Mouse (Mus musculus) heart, embryonic 13.5 days (tissue): ENCODE results near the gene Sall4. TPM values are rescaled to one million over a fixed set of nuclear protein-coding genes. Genes with fewer than 3 reads are reported as not detected.
"Not testable (repeated sequence)": the region's sequence is repeated elsewhere in the genome, so short reads cannot be mapped to it uniquely, and the experiment has no call there.

Experiments
- ATAC-seq: fragments of 200-750 bp; cut with Nextera tagmentation; 2 replicates; pipeline ENCODE4 v1.8.0; 2017; ENCODE audit warnings: moderate TSS enrichment; ENCODE audit not compliant: insufficient number of reproducible peaks, low FRiP score, low TSS enrichment; ENCODE audit errors: extremely low read depth
- H3K27ac ChIP-seq: fragments of 300-500 bp; sonication (generic); replicated peaks from 2 replicates; pipeline ENCODE4 v1.5.1; 2015; ENCODE audit warnings: moderate library complexity, mild to moderate bottlenecking, inconsistent platforms
- H3K27me3 ChIP-seq: fragments of 300-500 bp; sonication (generic); replicated peaks from 2 replicates; pipeline ENCODE4 v1.6.1; 2015; ENCODE audit warnings: mild to moderate bottlenecking, inconsistent platforms
- H3K36me3 ChIP-seq: fragments of 300-500 bp; sonication (generic); 2 replicates; pipeline ENCODE4 v1.6.1; 2015; ENCODE audit warnings: mild to moderate bottlenecking, inconsistent platforms
- H3K4me1 ChIP-seq: fragments of 300-500 bp; sonication (generic); 2 replicates; pipeline ENCODE4 v1.6.1; 2015; ENCODE audit warnings: inconsistent platforms
- H3K4me2 ChIP-seq: fragments of 300-500 bp; sonication (generic); 2 replicates; pipeline ENCODE4 v1.6.1; 2015; ENCODE audit warnings: inconsistent platforms, mild to moderate bottlenecking, moderate library complexity
- H3K4me3 ChIP-seq: fragments of 300-500 bp; sonication (generic); 2 replicates; pipeline ENCODE4 v1.5.1; 2015; ENCODE audit warnings: moderate library complexity, mild to moderate bottlenecking, inconsistent platforms
- H3K9ac ChIP-seq: fragments of 300-500 bp; sonication (generic); 2 replicates; pipeline ENCODE4 v1.6.1; 2015; ENCODE audit warnings: inconsistent platforms, mild to moderate bottlenecking, moderate library complexity
- H3K9me3 ChIP-seq: fragments of 300-500 bp; sonication (generic); 2 replicates; pipeline ENCODE4 v1.6.1; 2016; ENCODE audit warnings: inconsistent platforms
- WGBS: fragments of 180-500 bp; shearing (Covaris S2); methylation state at CpG from one replicate; pipeline ENCODE4 v1.1.7; 2015; ENCODE audit warnings: mixed read lengths; 5-methylcytosine and 5-hydroxymethylcytosine counted together
- polyA plus RNA-seq: library from polyadenylated mRNA; unstranded; fragments of >200 nt; fragmentation: Nextera tagmentation; extraction: Ambion mirVana; gene quantifications from 2 replicates; pipeline ENCODE4 v1.2.1, GENCODE M21; 2015

Gene Sall4
- polyA plus RNA-seq, 1 experiment from 2014 or later = 1.1 TPM

- WGBS = 77% methylated on average over 3 of the region's 3 CpGs
- no peak overlapping the region for H3K27ac ChIP-seq
- no peak for ATAC-seq
These were observed 8.5 kb upstream of the Sall4 start for GRCm38 (mm10) chr2:168776238-168776637.

GRCm38 (mm10) chr2:168769259-168769658 is 1.5 kb upstream of the Sall4 start:
- no peak overlapping the region for H3K9ac ChIP-seq
- H3K27me3 ChIP-seq = peaks cover 61% of the 10 kb centered on the region
- WGBS = 62% methylated on average over 8 of the region's 8 CpGs
- H3K36me3 ChIP-seq = no peaks in the 10 kb centered on the region
- H3K27ac ChIP-seq = no peak overlapping the region
- ATAC-seq = no peak
- no peak overlapping the region for H3K4me3 ChIP-seq
- no peaks in the 10 kb centered on the region for H3K9me3 ChIP-seq
- peaks cover 22% of the 10 kb centered on the region for H3K4me1 ChIP-seq
- no peak overlapping the region for H3K4me2 ChIP-seq

More at GRCm38 (mm10) chr2:168776238-168776637, 8.5 kb upstream of the Sall4 start:
- H3K4me3 ChIP-seq = no peak overlapping the region
- H3K9me3 ChIP-seq = no peaks in the 10 kb centered on the region
- H3K4me2 ChIP-seq = no peak overlapping the region
- peaks cover 5% of the 10 kb centered on the region for H3K4me1 ChIP-seq
- no peak overlapping the region for H3K9ac ChIP-seq
- no peaks in the 10 kb centered on the region for H3K36me3 ChIP-seq
- peaks cover 7% of the 10 kb centered on the region; the same call in 1 of the 2 replicates for H3K27me3 ChIP-seq

- Histone ChIP-seq H3K27ac (peak overlapping the region; percentile 69), H3K4me3 (peak overlapping the region; percentile 69), H3K9ac (peak overlapping the region; percentile 84), H3K27me3 (peaks cover 86% of the 10 kb centered on the region), H3K36me3 (no peaks in the 10 kb centered on the region), H3K4me2 (peak overlapping the region; percentile 91), H3K4me1 (peaks cover 25% of the 10 kb centered on the region), H3K9me3 (no peaks in the 10 kb centered on the region)
- WGBS = under 1% methylated on average over 52 of the region's 52 CpGs
- 0 out of 2 replicates have a peak, but pooled peaks have one; percentile 47 for ATAC-seq
These were observed 993 bp downstream of the Sall4 start for GRCm38 (mm10) chr2:168766538-168767361.

- H3K4me1 ChIP-seq = peaks cover 25% of the 10 kb centered on the region
- peak overlapping the region; percentile 69 for H3K4me3 ChIP-seq
- H3K27ac ChIP-seq = peak overlapping the region; percentile 69
- peak overlapping the region; percentile 84 for H3K9ac ChIP-seq
- H3K27me3 ChIP-seq = peaks cover 90% of the 10 kb centered on the region
- no peaks in the 10 kb centered on the region for H3K9me3 ChIP-seq
- H3K4me2 ChIP-seq = peak overlapping the region; percentile 91
- no peak for ATAC-seq
- under 1% methylated on average over 65 of the region's 65 CpGs for WGBS
- H3K36me3 ChIP-seq = no peaks in the 10 kb centered on the region
These were observed 1.8 kb downstream of the Sall4 start for GRCm38 (mm10) chr2:168765696-168766537.

GRCm38 (mm10) chr2:168765065-168765681 is 2.6 kb downstream of the Sall4 start:
- Histone ChIP-seq H3K9ac (peak overlapping the region; percentile 84), H3K27ac (peak overlapping the region; percentile 69)
- WGBS = under 1% methylated on average over 32 of the region's 32 CpGs

GRCm38 (mm10) chr2:168764460-168764867 is 3.3 kb downstream of the Sall4 start:
- H3K4me2 ChIP-seq = peak overlapping the region; percentile 91
- H3K9ac ChIP-seq = no peak overlapping the region
- ATAC-seq = no peak
- no peaks in the 10 kb centered on the region for H3K9me3 ChIP-seq
- no peak overlapping the region for H3K27ac ChIP-seq
- peaks cover 80% of the 10 kb centered on the region for H3K27me3 ChIP-seq
- 25% methylated on average over 9 of the region's 9 CpGs for WGBS
- peaks cover 25% of the 10 kb centered on the region for H3K4me1 ChIP-seq
- no peaks in the 10 kb centered on the region for H3K36me3 ChIP-seq
- no peak overlapping the region for H3K4me3 ChIP-seq

More at GRCm38 (mm10) chr2:168765065-168765681, 2.6 kb downstream of the Sall4 start:
- Histone ChIP-seq H3K9me3 (no peaks in the 10 kb centered on the region), H3K27me3 (peaks cover 87% of the 10 kb centered on the region), H3K4me3 (peak overlapping the region; percentile 69), H3K36me3 (no peaks in the 10 kb centered on the region), H3K4me2 (peak overlapping the region; percentile 91), H3K4me1 (peaks cover 25% of the 10 kb centered on the region)
- peak; percentile 40; the same call in 1 of the 2 replicates for ATAC-seq

- Histone ChIP-seq H3K4me2 (no peak overlapping the region), H3K27me3 (peaks cover 73% of the 10 kb centered on the region), H3K36me3 (no peaks in the 10 kb centered on the region), H3K27ac (no peak overlapping the region), H3K4me3 (no peak overlapping the region), H3K9ac (no peak overlapping the region), H3K4me1 (peaks cover 25% of the 10 kb centered on the region), H3K9me3 (no peaks in the 10 kb centered on the region)
- ATAC-seq = no peak
- WGBS = 24% methylated on average over 7 of the region's 7 CpGs
These were observed 4.0 kb downstream of the Sall4 start for GRCm38 (mm10) chr2:168763785-168764184.

- Histone ChIP-seq H3K36me3 (no peaks in the 10 kb centered on the region), H3K4me1 (peaks cover 25% of the 10 kb centered on the region), H3K4me3 (no peak overlapping the region), H3K4me2 (peak overlapping the region; percentile 26; the same call in 1 of the 2 replicates), H3K9ac (no peak overlapping the region), H3K27ac (no peak overlapping the region), H3K9me3 (no peaks in the 10 kb centered on the region), H3K27me3 (peaks cover 59% of the 10 kb centered on the region)
- ATAC-seq = no peak
- 10% methylated on average over 12 of the region's 12 CpGs for WGBS
These were observed 5.3 kb downstream of the Sall4 start for GRCm38 (mm10) chr2:168762411-168762815.

GRCm38 (mm10) chr2:168761954-168762353 is 5.8 kb downstream of the Sall4 start:
- H3K4me1 ChIP-seq = peaks cover 23% of the 10 kb centered on the region
- H3K9me3 ChIP-seq = no peaks in the 10 kb centered on the region
- H3K27ac ChIP-seq = no peak overlapping the region
- peak overlapping the region; percentile 26; the same call in 1 of the 2 replicates for H3K4me2 ChIP-seq
- no peak for ATAC-seq
- WGBS = 23% methylated on average over 4 of the region's 4 CpGs
- H3K9ac ChIP-seq = no peak overlapping the region
- H3K27me3 ChIP-seq = peaks cover 56% of the 10 kb centered on the region
- no peak overlapping the region for H3K4me3 ChIP-seq
- H3K36me3 ChIP-seq = no peaks in the 10 kb centered on the region

GRCm38 (mm10) chr2:168761141-168761540 is 6.6 kb downstream of the Sall4 start:
- no peaks in the 10 kb centered on the region for H3K9me3 ChIP-seq
- H3K9ac ChIP-seq = no peak overlapping the region
- H3K4me3 ChIP-seq = no peak overlapping the region
- peaks cover 48% of the 10 kb centered on the region for H3K27me3 ChIP-seq
- no peak for ATAC-seq
- H3K4me1 ChIP-seq = peaks cover 15% of the 10 kb centered on the region
- WGBS = 74% methylated on average over 9 of the region's 9 CpGs
- H3K36me3 ChIP-seq = 0 out of 2 replicates have a peak, but pooled peaks cover 2% of the 10 kb centered on the region
- H3K27ac ChIP-seq = no peak overlapping the region
- no peak overlapping the region for H3K4me2 ChIP-seq

- 85% methylated on average over 10 of the region's 10 CpGs for WGBS
- H3K27me3 ChIP-seq, H3K27ac ChIP-seq, H3K4me3 ChIP-seq, H3K36me3 ChIP-seq, H3K9me3 ChIP-seq, ATAC-seq, H3K4me1 ChIP-seq, H3K4me2 ChIP-seq, H3K9ac ChIP-seq: not testable (repeated sequence)
These were observed 23.3 kb downstream of the Sall4 start for GRCm38 (mm10) chr2:168744406-168744805.
